Mouse (Mus musculus): ENCODE data around the gene Spata31d1a.

The Spata31d1a gene

DNA sequence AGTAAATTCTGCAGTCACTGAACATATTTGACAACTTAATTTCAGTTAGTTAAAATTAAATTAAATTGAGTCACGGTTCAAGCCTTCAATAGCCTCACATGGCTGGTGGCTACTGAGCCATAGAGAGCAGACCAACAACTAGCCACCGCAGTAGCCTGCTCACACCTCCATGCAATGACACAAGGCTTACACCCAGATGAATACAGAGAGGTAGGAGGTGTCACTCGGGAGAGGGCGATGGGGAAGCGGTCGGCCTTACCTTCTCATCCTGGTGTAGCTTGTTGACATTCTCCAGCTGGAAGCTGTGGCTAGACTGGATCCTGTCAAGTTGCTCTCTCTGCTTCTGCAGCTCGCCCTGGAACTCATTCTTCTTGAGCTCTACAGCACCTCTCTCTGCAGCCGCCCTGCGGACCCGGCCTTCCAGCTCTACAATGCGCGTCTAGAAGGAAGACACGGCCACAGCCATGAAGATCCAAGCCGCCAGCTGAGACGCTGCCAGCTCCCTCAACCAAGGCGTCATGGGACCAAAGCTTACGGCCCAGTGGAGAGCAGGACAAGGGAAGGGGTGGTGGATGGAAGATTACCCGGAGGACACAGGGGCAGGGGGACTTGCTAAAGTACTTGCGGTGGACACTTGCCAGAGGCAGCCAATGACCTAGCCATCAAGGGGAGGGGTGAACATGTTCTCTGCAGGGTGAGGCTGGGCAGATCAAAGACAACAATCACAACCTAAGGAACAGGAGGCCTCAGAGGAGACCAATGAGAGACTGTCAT lies 46.0 kb downstream of the Spata31d1a start:
- no peak for DNase-seq

DNA sequence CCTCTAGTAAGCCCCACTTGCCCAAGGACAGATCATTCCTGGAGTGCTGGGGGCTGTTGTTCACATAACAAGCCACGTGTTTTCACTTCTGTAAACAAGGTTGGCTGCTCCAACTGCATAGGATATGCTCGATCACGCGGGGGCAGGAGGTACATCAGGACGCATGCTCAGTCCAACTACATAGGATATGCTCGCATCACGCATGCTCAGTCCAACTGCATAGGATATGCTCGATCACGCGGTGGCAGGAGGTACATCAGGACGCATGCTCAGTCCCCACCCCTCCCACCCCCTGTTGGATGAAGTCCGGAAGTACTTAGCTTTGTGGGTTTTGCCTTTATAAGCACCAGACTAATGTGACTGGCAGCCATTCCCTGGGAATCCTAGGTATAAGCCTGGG lies 48.2 kb downstream of the Spata31d1a start:
- no peak for DNase-seq

DNA sequence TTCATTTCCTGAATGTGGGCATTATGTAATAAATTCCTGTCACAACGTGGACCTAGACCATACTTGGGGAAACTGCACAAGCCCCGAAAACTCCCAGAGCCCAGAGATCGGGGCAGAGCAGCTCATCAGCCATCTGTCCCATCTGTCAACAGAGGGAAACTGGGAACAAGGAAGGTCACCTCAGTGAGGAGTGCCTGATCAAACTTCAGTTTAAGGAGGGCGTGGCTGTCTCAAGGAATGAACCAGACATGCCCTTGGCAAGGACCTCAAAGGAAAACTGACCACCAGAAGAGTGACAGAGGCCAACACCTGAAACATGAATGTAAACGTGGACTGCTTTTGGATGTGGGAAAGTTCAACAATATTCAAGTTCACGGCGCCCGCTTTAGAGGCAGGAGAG lies 48.7 kb downstream of the Spata31d1a start:
- no peak for DNase-seq

DNA sequence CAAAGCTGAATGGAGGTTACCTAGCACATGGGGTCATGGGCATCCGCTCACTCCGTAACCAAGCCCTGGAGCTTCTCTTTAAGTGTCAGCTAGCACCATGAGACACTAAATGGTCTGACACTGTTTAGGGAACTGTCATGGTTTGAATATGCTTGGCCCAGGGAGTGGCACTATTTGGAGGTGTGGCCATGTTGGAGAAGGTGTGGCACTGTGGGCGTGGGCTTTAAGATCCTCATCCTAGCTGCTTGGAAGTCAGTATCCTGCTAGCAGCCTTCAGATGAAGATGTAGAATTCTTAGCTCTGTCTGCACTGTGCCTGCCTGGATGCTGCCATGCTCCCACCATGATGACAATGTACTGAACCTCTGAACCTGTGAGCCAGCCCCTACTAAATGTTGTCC lies 49.8 kb downstream of the Spata31d1a start:
- DNase-seq: no peak

DNA sequence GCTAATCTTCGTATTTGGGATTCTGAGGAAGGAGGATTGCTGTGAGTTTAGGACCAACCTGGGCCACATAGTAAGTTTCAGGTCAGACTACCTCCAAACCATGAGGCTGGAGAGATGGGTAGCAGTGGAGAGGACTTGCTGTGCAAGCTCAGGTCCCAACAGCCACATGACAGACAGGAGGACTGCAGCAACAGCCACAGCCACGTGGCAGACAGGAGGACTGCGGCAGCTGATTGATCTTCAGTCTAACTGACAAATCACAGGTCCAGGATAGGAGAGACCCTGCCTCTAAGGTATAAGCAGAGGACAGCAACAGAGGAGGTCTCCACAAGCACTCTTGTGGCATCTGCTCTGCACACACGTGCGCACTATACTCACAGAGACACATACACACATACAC lies 52.3 kb downstream of the Spata31d1a start:
- no peak for DNase-seq

DNA sequence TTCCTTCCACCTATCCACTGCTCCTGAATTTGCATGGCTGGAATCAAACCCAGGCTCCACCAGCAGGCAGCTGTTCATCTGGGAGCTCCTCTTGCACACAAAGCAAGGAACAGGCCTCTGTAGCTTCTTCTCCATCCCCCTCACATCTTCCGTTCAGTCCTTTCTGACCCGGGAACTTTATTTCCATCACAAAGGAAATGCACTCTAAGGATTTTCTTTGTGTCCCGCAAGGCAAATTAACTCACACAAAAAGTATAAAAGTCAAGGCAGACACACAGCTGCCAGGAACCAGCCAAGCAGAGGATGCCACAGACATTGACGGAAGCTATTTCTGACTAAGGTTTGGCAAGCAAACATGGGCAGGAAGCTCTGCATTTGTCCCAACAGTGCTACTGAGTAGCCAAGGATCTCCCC lies 53.1 kb downstream of the Spata31d1a start:
- DNase-seq: no peak

DNA sequence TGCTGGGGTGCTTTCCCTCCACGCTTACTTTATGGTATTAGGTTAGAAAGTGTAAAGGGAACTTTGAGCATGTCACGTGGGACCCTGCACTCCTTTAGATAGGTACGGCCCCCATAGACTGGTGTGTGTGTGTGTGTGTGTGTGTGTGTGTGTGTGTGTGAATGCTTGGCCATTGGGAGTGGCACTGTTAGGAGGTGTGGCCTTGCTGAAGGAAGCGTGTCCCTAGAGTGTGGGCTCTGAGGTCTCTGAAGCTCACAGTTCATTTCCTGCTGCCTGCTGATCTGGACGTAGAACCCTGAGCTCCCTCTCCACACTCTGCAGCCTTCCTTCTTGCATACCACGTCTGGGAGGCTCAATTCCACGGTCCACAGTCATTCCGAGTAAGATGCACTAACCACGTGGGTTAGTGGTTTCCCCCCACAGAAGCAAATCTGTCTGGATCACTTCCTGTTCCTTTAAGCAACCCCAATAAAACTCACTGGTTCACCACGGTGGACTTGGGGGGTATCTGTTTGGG lies 53.8 kb downstream of the Spata31d1a start:
- peak; percentile 12 for DNase-seq

DNA sequence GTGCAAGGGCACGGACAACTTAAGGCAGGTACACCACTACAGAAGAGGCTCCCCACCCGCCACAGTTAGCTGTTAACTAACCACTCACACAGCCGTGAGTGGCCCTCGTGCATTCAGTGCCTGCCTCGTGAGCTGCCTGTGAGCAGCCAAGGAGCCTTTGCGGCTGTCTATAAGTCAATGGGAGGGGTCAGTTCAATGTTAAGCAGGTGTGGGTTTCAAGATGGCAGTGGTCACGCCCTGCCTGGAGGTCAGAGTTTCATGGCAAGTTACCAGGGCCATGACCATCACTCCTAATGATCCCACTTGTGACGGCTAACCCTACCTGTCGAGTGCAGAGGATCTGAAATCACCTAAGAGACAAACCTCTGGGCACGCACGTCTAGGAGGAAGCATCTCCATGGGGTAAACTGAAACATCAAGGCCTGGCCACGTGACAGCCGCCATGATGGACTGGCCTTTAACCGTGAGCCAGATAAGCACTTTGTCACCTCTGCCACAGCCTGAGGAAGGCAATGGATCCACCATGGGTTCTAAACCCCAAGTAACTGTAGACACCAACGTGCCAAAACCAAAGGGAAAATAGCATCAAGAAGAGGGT lies 54.3 kb downstream of the Spata31d1a start:
- DNase-seq: no peak

DNA sequence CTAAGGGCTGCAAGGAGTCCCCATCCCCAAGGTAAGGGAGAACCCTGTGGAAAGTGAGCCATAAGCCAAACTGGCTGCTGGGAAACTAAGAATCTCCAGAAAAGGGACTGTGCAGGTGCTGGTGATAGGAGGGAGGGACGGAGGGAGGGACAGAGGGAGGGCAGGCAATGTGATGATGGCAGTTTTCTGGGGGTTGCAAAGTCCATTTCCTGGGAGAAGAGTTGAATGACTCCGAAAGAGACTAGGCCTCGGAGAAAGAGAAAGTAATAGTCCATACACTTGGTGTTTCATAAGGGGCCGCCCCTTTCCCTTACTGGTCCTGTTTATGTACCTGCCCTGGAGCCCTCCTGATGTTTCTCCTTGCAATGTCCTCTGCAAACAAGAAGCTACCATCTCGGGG lies 55.7 kb downstream of the Spata31d1a start:
- no peak for DNase-seq

DNA sequence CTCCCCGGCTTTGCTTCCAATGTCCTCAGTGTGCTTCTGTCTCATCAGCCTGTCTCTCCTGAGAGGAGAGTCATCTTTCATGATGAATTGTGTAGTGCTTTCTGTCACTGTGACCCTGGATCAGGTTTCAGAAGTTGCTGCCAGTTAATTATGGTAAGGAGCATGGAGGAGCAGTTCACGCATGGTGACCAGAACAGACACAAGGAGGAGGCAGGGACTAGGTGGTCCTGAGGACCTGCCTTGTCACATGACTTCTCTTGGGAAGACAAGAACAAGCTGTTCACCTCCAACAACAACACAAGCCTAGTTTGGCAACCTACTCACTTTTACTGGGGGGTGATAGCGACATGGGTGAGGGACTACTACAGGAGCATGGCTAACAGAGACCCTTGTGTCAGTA lies 57.0 kb downstream of the Spata31d1a start:
- no peak for DNase-seq

DNA sequence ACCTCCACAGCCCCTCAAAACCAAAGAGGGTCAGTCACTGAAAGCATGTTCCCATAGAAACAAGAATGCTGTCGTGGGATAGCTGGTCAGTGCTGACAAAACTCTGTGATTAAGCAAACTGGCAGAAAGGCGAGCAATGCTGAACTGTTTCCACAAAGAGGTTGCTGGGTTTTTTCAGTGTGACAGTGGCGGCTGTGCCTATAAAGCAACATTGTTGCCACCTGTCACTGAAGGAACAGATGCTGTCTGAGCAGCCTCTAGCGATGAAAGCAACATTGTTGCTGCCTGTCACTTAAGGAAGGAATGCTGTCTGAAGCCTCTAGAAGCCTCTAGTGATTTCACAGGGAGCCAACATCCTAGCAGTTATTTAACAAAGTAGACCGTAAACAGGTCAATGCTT lies 57.5 kb downstream of the Spata31d1a start:
- no peak for DNase-seq
